Mouse (Mus musculus) left cerebral cortex, adult 8-10 months (tissue): ENCODE data around the gene Bsdc1. TPM values are rescaled to one million over a fixed set of nuclear protein-coding genes. Genes with fewer than 3 reads are reported as not detected.
"Not testable (repeated sequence)": the region's sequence is repeated elsewhere in the genome, so short reads cannot be mapped to it uniquely, and the experiment has no call there.

Experiments
- DNase-seq, 2 experiments: peaks; one replicate each; pipeline ENCODE4 v3.0.0; 2022; ENCODE audit warnings: low spot score in 2 of 2
- total RNA-seq, 4 experiments: library from RNA; stranded (reverse); gene quantifications; 2 replicates each; pipeline ENCODE4 v1.2.4; 2022

Gene Bsdc1
- total RNA-seq, 4 experiments from 2014 or later = 54.0 to 70.8 (median 55.5) TPM

- no peak for DNase-seq
Observed at GRCm38 (mm10) chr4:129511413-129512096, 50.2 kb downstream of the Bsdc1 start.

- peak in 1 of 2 experiments; percentile 65 for DNase-seq
Observed at GRCm38 (mm10) chr4:129513086-129513767, 51.8 kb downstream of the Bsdc1 start, which contains the start of gene Marcksl1. Gene Marcksl1 (plus strand): TSS chr4:129513581.

- DNase-seq = no peak
Observed at GRCm38 (mm10) chr4:129513891-129514290, 52.5 kb downstream of the Bsdc1 start.

- no peak for DNase-seq
Observed at GRCm38 (mm10) chr4:129514300-129514898, 53.0 kb downstream of the Bsdc1 start.

- DNase-seq = no peak
Observed at GRCm38 (mm10) chr4:129516925-129517324, 55.5 kb downstream of the Bsdc1 start.

GRCm38 (mm10) chr4:129518519-129518918 is 57.1 kb downstream of the Bsdc1 start:
- DNase-seq = no peak

- DNase-seq = no peak
Observed at GRCm38 (mm10) chr4:129525338-129525737, 64.0 kb downstream of the Bsdc1 start.

GRCm38 (mm10) chr4:129525889-129526288 is 64.5 kb downstream of the Bsdc1 start:
- DNase-seq = no peak

GRCm38 (mm10) chr4:129528901-129529300 is 67.5 kb downstream of the Bsdc1 start:
- DNase-seq = not testable (repeated sequence)

Other genes with a start within 250 kb of the Bsdc1 start
- gene C77080, start 200.2 kb upstream of the Bsdc1 start, total RNA-seq = 10 to 100 TPM; 15.2 to 22.8 (median 18.4) TPM
- 1 to 10 TPM; 1.6 to 2.7 (median 2.3) TPM for gene Sync, start 174.0 kb upstream of the Bsdc1 start, total RNA-seq
- gene Rbbp4, start 126.2 kb upstream of the Bsdc1 start, total RNA-seq = 100 to 1,000 TPM; 123 to 128 (median 127) TPM
- 10 to 100 TPM; 28.6 to 40.7 (median 32.0) TPM for gene Zbtb8os, start 125.9 kb upstream of the Bsdc1 start, total RNA-seq
- gene Zbtb8a, start 83.5 kb upstream of the Bsdc1 start, total RNA-seq = 1 to 10 TPM; 4.6 to 7.3 (median 5.2) TPM
- gene Zbtb8b, start 20.7 kb upstream of the Bsdc1 start, total RNA-seq = 1 to 10 TPM; 4.6 to 5.2 (median 4.8) TPM
- under 1 TPM; 0.38 to 0.60 (median 0.46) TPM for gene Tssk3, start 29.4 kb downstream of the Bsdc1 start, total RNA-seq
- not detected for gene Fam229a, start 29.6 kb downstream of the Bsdc1 start, total RNA-seq
- gene Marcksl1, start 52.0 kb downstream of the Bsdc1 start, total RNA-seq = 10 to 100 TPM; 37.4 to 69.7 (median 61.1) TPM
- gene Hdac1, start 81.1 kb downstream of the Bsdc1 start, total RNA-seq = 10 to 100 TPM; 22.3 to 28.6 (median 25.9) TPM
- gene Lck, start 112.1 kb downstream of the Bsdc1 start, total RNA-seq = 1 to 10 TPM; 2.3 to 4.5 (median 3.8) TPM
- 1 to 10 TPM in 3 of 4 experiments, not detected in 1; 1.0 to 1.4 (median 1.1) TPM for gene Fam167b, start 117.0 kb downstream of the Bsdc1 start, total RNA-seq
- 100 to 1,000 TPM; 120 to 131 (median 124) TPM for gene Eif3i, start 139.1 kb downstream of the Bsdc1 start, total RNA-seq
- 10 to 100 TPM; 86.5 to 90.9 (median 89.3) TPM for gene Tmem234, start 139.1 kb downstream of the Bsdc1 start, total RNA-seq
- gene Dcdc2b, start 152.7 kb downstream of the Bsdc1 start, total RNA-seq = 1 to 10 TPM; 2.2 to 4.9 (median 3.9) TPM
- 10 to 100 TPM; 25.7 to 38.1 (median 32.2) TPM for gene Iqcc, start 157.5 kb downstream of the Bsdc1 start, total RNA-seq
- 10 to 100 TPM; 46.9 to 51.5 (median 49.4) TPM for gene Ccdc28b, start 162.4 kb downstream of the Bsdc1 start, total RNA-seq
- gene Txlna, start 179.5 kb downstream of the Bsdc1 start, total RNA-seq = 10 to 100 TPM; 31.6 to 42.4 (median 37.2) TPM
- gene Kpna6, start 211.2 kb downstream of the Bsdc1 start, total RNA-seq = 10 to 100 TPM; 86.1 to 96.3 (median 94.1) TPM
- 10 to 100 TPM; 11.5 to 13.4 (median 12.7) TPM for gene Tmem39b, start 235.3 kb downstream of the Bsdc1 start, total RNA-seq